Mouse (Mus musculus) embryonic facial prominence, embryonic 10.5 days (tissue): ENCODE results near the gene Ssrp1. TPM values are rescaled to one million over a fixed set of nuclear protein-coding genes. Genes with fewer than 3 reads are reported as not detected.

Experiments used
- DNase-seq: peaks from one replicate; pipeline ENCODE4 v3.0.0-alpha.2; 2017; ENCODE audit warnings: low spot score
- H3K27ac ChIP-seq: fragments of 300-500 bp; sonication (generic); replicated peaks from 2 replicates; pipeline ENCODE4 v1.5.1; 2016; ENCODE audit warnings: mild to moderate bottlenecking
- H3K27me3 ChIP-seq: fragments of 300-500 bp; sonication (generic); replicated peaks from 2 replicates; pipeline ENCODE4 v1.6.1; 2016; ENCODE audit warnings: low read depth, mild to moderate bottlenecking; ENCODE audit not compliant: poor library complexity, severe bottlenecking
- H3K36me3 ChIP-seq: fragments of 300-500 bp; sonication (generic); replicated peaks from 2 replicates; pipeline ENCODE4 v1.6.1; 2016; ENCODE audit warnings: mild to moderate bottlenecking, moderate library complexity
- H3K4me1 ChIP-seq: fragments of 300-500 bp; sonication (generic); 2 replicates; pipeline ENCODE4 v1.6.1; 2016
- H3K4me3 ChIP-seq: fragments of 300-500 bp; sonication (generic); 2 replicates; pipeline ENCODE4 v1.5.1; 2016; ENCODE audit warnings: mild to moderate bottlenecking, moderate library complexity
- H3K9me3 ChIP-seq: fragments of 300-500 bp; sonication (generic); 2 replicates; pipeline ENCODE4 v1.6.1; 2016; ENCODE audit warnings: mild to moderate bottlenecking
- WGBS: fragments of 180-500 bp; shearing (Covaris S2); methylation state at CpG from one replicate; pipeline ENCODE4 v1.1.7; 2016; 5-methylcytosine and 5-hydroxymethylcytosine counted together
- polyA plus RNA-seq: library from polyadenylated mRNA; unstranded; fragments of >200 nt; fragmentation: Nextera tagmentation; extraction: Ambion mirVana; gene quantifications from 2 replicates; pipeline ENCODE4 v1.2.1, GENCODE M21; 2016

The Ssrp1 gene
- polyA plus RNA-seq, 1 experiment from 2014 or later, result 425 TPM

GRCm38 (mm10) chr2:85066937-85067336, 29.9 kb downstream of the Ssrp1 start:
- WGBS, result 96% methylated on average over 5 of the region's 5 CpGs
- Histone ChIP-seq H3K4me1 (no peaks in the 10 kb centered on the region), H3K27ac (no peak overlapping the region), H3K27me3 (no peaks in the 10 kb centered on the region), H3K4me3 (no peak overlapping the region), H3K9me3 (no peaks in the 10 kb centered on the region), H3K36me3 (peaks cover 71% of the 10 kb centered on the region)
- DNase-seq, result no peak

DNA sequence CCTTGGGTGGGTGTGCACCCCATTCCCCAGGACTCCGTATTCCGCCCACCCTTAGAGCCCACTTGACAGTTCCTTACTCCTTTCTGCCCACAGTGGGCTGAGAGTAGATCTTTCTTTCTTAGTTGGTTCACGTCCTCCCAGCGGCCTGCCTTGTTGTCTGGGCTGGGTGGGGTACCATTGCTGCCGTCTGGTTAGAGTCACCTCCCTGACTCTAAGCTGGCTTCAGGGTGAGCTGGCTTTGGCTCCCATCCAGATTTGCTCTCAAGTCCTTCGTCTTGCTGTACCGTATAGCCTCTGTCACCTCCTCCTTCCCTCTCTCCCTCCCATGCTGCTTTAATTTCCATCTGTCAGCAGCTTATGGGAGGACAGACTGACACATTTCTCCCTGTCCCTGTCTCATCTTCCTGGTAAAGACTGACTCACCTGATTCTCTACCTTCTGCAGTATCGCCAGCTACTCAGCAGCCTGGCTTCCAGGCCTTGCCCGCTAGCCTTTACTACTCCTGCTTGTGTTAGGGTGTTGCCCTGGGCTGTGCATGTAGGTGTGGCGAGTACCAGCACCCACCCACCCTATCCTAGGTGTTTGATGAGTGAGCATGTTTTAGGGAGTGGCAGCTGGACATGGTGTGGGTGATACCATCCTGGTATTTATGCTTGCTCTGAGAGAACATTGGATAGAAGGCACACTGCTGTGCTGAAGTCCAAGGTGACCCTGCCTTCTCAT, 31.0 kb downstream of the Ssrp1 start:
- Histone ChIP-seq H3K9me3 (no peaks in the 10 kb centered on the region), H3K4me3 (no peak overlapping the region), H3K27ac (no peak overlapping the region), H3K4me1 (no peaks in the 10 kb centered on the region), H3K27me3 (no peaks in the 10 kb centered on the region), H3K36me3 (peaks cover 70% of the 10 kb centered on the region)
- DNase-seq, result no peak
- 89% methylated on average over 10 of the region's 10 CpGs for WGBS

- no peaks in the 10 kb centered on the region for H3K4me1 ChIP-seq
- no peaks in the 10 kb centered on the region for H3K27me3 ChIP-seq
- no peaks in the 10 kb centered on the region for H3K9me3 ChIP-seq
- 87% methylated on average over 2 of the region's 2 CpGs for WGBS
- no peak for DNase-seq
- H3K4me3 ChIP-seq, result no peak overlapping the region
- peaks cover 70% of the 10 kb centered on the region for H3K36me3 ChIP-seq
- H3K27ac ChIP-seq, result no peak overlapping the region
Observed at GRCm38 (mm10) chr2:85068626-85069025, 31.6 kb downstream of the Ssrp1 start.

- H3K27ac ChIP-seq, result no peak overlapping the region
- WGBS, result 77% methylated on average over 15 of the region's 15 CpGs
- no peaks in the 10 kb centered on the region for H3K27me3 ChIP-seq
- DNase-seq, result no peak
- no peaks in the 10 kb centered on the region for H3K4me1 ChIP-seq
- no peaks in the 10 kb centered on the region for H3K9me3 ChIP-seq
- no peak overlapping the region for H3K4me3 ChIP-seq
- H3K36me3 ChIP-seq, result peaks cover 70% of the 10 kb centered on the region
Observed at GRCm38 (mm10) chr2:85070086-85070485, 33.1 kb downstream of the Ssrp1 start.

GRCm38 (mm10) chr2:85071921-85072320, 34.9 kb downstream of the Ssrp1 start:
- H3K9me3 ChIP-seq, result no peaks in the 10 kb centered on the region
- H3K36me3 ChIP-seq, result peaks cover 58% of the 10 kb centered on the region

DNA sequence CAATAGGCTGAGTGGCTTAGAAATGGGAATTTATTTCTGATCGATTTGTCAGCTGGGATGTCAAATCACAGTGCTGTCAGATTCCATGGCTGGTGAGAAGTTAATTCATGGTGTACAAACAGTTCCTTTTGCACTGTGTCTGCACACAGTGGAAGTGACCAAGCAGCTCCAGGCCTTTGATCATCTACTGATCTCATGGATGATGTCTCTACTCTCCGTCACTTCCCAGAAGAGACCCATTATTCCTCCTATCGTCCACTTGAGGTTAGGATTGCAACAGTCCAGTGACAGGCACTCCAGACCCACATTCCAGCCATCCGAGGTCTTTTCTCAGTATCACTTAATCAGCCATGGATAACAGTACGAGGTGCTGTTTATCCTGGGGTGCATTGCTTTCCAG, 36.7 kb downstream of the Ssrp1 start:
- Histone ChIP-seq H3K4me3 (no peak overlapping the region), H3K4me1 (no peaks in the 10 kb centered on the region), H3K27ac (no peak overlapping the region), H3K27me3 (no peaks in the 10 kb centered on the region), H3K9me3 (no peaks in the 10 kb centered on the region), H3K36me3 (peaks cover 54% of the 10 kb centered on the region)
- 86% methylated on average over 5 of the region's 5 CpGs for WGBS
- no peak for DNase-seq

More at GRCm38 (mm10) chr2:85071921-85072320, 34.9 kb downstream of the Ssrp1 start:
- no peaks in the 10 kb centered on the region for H3K4me1 ChIP-seq
- H3K4me3 ChIP-seq, result no peak overlapping the region
- no peaks in the 10 kb centered on the region for H3K27me3 ChIP-seq
- 80% methylated on average over 5 of the region's 5 CpGs for WGBS
- no peak overlapping the region for H3K27ac ChIP-seq
- no peak for DNase-seq

DNA sequence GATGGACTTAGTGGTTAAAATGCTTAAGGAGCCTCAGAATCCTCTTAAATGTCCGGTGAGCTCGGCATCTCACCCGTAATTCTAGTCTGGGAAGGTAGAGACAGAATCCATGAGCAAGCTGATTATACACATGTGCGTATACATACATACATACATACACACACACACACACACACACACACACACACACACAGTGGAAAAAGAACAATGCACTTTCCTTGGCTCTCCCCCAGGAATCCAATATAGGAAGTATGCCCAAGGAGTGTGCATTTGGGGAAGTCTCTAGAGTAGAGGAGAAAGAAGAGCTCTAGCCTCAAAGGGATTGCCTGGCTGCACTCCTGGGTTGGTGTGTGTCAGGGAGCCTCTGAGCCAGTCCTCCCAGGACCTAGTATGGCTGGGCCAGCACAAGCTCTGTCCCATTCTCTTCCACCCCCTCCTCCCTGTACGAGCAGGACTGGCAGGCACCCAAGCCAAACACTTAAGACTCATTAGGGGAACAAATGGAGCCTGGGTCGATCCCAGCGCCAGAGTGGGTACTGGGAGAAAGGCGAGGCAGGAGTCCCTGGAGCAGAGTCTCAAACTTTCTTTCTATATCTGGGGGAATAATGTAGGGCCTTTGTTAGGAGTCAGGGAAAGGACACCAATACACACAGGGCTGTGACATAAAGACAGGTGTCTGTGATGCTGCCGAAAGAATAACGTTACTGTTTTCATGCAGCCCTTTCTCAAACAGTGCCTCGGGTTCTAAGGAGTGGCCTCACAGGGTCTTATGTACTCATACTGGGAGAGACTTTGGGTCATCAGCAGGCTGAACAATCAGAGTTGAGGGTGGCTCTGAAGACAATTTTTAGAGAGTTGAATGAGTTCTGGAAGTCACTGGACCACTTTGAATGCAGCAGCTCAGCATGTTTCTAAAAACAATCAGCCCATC, 51.9 kb downstream of the Ssrp1 start:
- H3K4me1 ChIP-seq, result no peaks in the 10 kb centered on the region
- H3K4me3 ChIP-seq, result no peak overlapping the region
- no peaks in the 10 kb centered on the region for H3K27me3 ChIP-seq
- no peaks in the 10 kb centered on the region for H3K36me3 ChIP-seq
- WGBS, result 62% methylated on average over 11 of the region's 11 CpGs
- no peak overlapping the region for H3K27ac ChIP-seq
- no peaks in the 10 kb centered on the region for H3K9me3 ChIP-seq
- no peak for DNase-seq

- WGBS, result 94% methylated on average over 4 of the region's 4 CpGs
- no peaks in the 10 kb centered on the region for H3K9me3 ChIP-seq
- H3K4me3 ChIP-seq, result no peak overlapping the region
- H3K27me3 ChIP-seq, result no peaks in the 10 kb centered on the region
- H3K36me3 ChIP-seq, result no peaks in the 10 kb centered on the region
- H3K27ac ChIP-seq, result no peak overlapping the region
- no peak for DNase-seq
- peaks cover 7% of the 10 kb centered on the region for H3K4me1 ChIP-seq
Observed at GRCm38 (mm10) chr2:85091325-85091724, 54.3 kb downstream of the Ssrp1 start.

GRCm38 (mm10) chr2:85093376-85093775, 56.3 kb downstream of the Ssrp1 start:
- DNase-seq, result no peak
- peaks cover 7% of the 10 kb centered on the region for H3K4me1 ChIP-seq
- no peaks in the 10 kb centered on the region for H3K36me3 ChIP-seq
- no peaks in the 10 kb centered on the region for H3K9me3 ChIP-seq
- H3K27me3 ChIP-seq, result no peaks in the 10 kb centered on the region
- WGBS, result 96% methylated on average over 1 of the region's 1 CpGs
- no peak overlapping the region for H3K27ac ChIP-seq
- H3K4me3 ChIP-seq, result no peak overlapping the region

GRCm38 (mm10) chr2:85095906-85096305, 58.9 kb downstream of the Ssrp1 start:
- H3K27me3 ChIP-seq, result no peaks in the 10 kb centered on the region
- WGBS, result 42% methylated on average over 5 of the region's 5 CpGs
- DNase-seq, result peak; percentile 15
- peaks cover 12% of the 10 kb centered on the region for H3K4me1 ChIP-seq
- H3K27ac ChIP-seq, result no peak overlapping the region; the same call in 1 of the 2 replicates
- no peaks in the 10 kb centered on the region for H3K9me3 ChIP-seq
- no peaks in the 10 kb centered on the region for H3K36me3 ChIP-seq
- no peak overlapping the region for H3K4me3 ChIP-seq
